Comparison of ENCODE assay signal across 11 mouse cellular contexts in genomic region chr14:21099371-21099770, GRCm38 (mm10). TPM values are rescaled to one million over a fixed set of nuclear protein-coding genes. Genes with fewer than 3 reads are reported as not detected.
A peak's percentile ranks its signal among the peaks of the same experiment; 100 is the strongest.
DNase-seq lines count a peak whose midpoint lies in the region; ATAC-seq lines count a peak whose summit lies in the region.
"Had no signal": no experiment of that assay in that cellular context is flagged by ENCODE, and none has a peak within 500 bp of the region (broad histone marks: within the 10 kb centered on the region; RNA-seq: fewer than 3 reads in every experiment).

No protein-coding gene starts in this region.

- WGBS in hindbrain, embryonic 13.5 days, result 74% methylated on average over 7 of the region's 7 CpGs

- no peak overlapping the region for H3K9ac ChIP-seq in hindbrain, embryonic 13.5 days

- no peak overlapping the region for H3K4me3 ChIP-seq in hindbrain, embryonic 13.5 days

- no peak for ATAC-seq in hindbrain, embryonic 13.5 days (ENCODE audit: low FRiP score)

- H3K27ac ChIP-seq in hindbrain, embryonic 13.5 days, result no peak overlapping the region

- peak; percentile 47 to 49 for DNase-seq in frontal cortex, postnatal 36 days (ENCODE audit: low spot score in 2 of 2)
- no peak for DNase-seq in frontal cortex, postnatal 25 days (ENCODE audit: low spot score in 2 of 2)
- DNase-seq in layer of hippocampus, adult 18-20 months (ENCODE audit: low spot score in 2 of 2), result peak; percentile 19 to 53
- DNase-seq in layer of hippocampus, adult 11-12 months (ENCODE audit: low spot score), result no peak
- peak; percentile 58 to 64 for DNase-seq in right cerebral cortex, adult 2 months (ENCODE audit: low spot score in 2 of 2)
- DNase-seq in right cerebral cortex, postnatal 14 days, result no peak
- no peak for DNase-seq in neural tube, embryonic 10.5 days (ENCODE audit: extremely low spot score, low spot score)
- DNase-seq: cerebellum, adult 9-10 months; liver; retina, postnatal 1 day had no signal

- no peaks in the 10 kb centered on the region for H3K36me3 ChIP-seq in hindbrain, embryonic 13.5 days

- no peak overlapping the region for H3K4me2 ChIP-seq in hindbrain, embryonic 13.5 days

- H3K9me3 ChIP-seq in hindbrain, embryonic 13.5 days, result no peaks in the 10 kb centered on the region

- no peaks in the 10 kb centered on the region for H3K4me1 ChIP-seq in hindbrain, embryonic 13.5 days (replicated peaks)

- no peaks in the 10 kb centered on the region for H3K27me3 ChIP-seq in hindbrain, embryonic 13.5 days

RNA-seq across cellular contexts. Expression of gene Adk, which starts 47.0 kb away (rescaled TPM):
- total RNA-seq in layer of hippocampus, adult 18-20 months (2021), result 10 to 100 TPM; 64.2 to 69.7 TPM
- polyA plus RNA-seq in hindbrain, embryonic 13.5 days (2015; fragmentation: Nextera tagmentation; extraction: Ambion mirVana), result 42.2 and 42.3 TPM in 2 replicates

RNA-seq across cellular contexts. Expression of gene Ap3m1, which starts 47.1 kb away (rescaled TPM):
- 10 to 100 TPM; 67.2 to 70.5 TPM for total RNA-seq in layer of hippocampus, adult 18-20 months (2021)
- polyA plus RNA-seq in hindbrain, embryonic 13.5 days (2015; fragmentation: Nextera tagmentation; extraction: Ambion mirVana), result 92.4 and 94.5 TPM in 2 replicates

Comparison
In these comparisons a context has a peak if more than half of its experiments do, and no peak if none do; other contexts are left out.
1. DNase-seq: peak in frontal cortex, postnatal 36 days (2 of 2), layer of hippocampus, adult 18-20 months (2 of 2) and right cerebral cortex, adult 2 months (2 of 2); none in frontal cortex, postnatal 25 days (0 of 2), layer of hippocampus, adult 11-12 months (single experiment), right cerebral cortex, postnatal 14 days (single experiment) and neural tube, embryonic 10.5 days (single experiment).